Mouse (Mus musculus) large intestine, adult 2 months (tissue): ENCODE measurements at regions not wholly inside any gene's neighbourhood (a gene's known extent, or its start where the extent isn't known, plus 50 kb on each side); places are given as distances from the start of the nearest gene placed in this dataset.

Source experiments
- DNase-seq: peaks from one replicate; pipeline ENCODE4 v3.0.0-alpha.2; 2012; ENCODE audit warnings: low read depth, low spot score
- whole genome bisulfite sequencing: fragments of 180-500 bp; shearing (Covaris S2); methylation state at CpG from one replicate; pipeline ENCODE4 v1.1.7; 2018; 5-methylcytosine and 5-hydroxymethylcytosine counted together

DNA sequence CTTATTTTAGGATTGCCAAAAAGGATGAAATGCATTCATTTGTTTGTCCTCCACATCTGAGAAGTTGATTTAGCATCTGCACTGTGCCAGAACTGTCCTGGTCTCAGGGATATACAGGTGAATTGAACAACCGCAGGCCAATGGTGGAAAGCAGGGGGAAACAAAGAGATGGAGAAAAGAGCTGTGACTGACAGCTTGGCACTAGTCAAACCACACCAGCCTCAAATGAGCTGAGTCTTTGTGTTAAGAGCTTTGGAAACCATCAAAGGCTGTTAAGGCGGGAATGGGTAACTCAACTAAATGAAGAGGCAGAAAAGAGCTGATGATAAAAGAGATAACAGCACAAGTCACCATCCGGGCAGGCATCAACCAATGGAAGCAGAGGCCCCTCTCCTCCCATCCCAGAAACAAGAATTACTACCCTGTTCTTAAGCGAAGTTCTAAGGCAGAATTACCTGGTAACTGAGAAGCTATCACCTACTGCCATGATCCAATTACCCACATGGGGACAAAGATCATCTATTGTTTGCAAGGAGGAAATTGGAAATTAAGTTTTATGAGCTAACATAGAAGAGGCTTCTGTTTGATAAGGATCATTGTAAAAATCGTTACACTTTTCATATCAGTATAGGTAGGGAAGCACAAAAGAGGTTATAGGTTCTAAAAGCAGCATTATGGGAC lies 117.6 kb downstream of the Foxa2 start:
- no peak for DNase-seq

GRCm38 (mm10) chr2:147927792-147928670 lies 118.7 kb downstream of the Foxa2 start:
- no peak for DNase-seq
- WGBS: 25% methylated on average over 10 of the region's 10 CpGs

More for the DNA sequence above, 117.6 kb downstream of the Foxa2 start:
- WGBS: 26% methylated on average over 5 of the region's 5 CpGs

GRCm38 (mm10) chr2:147926861-147927260 lies 119.9 kb downstream of the Foxa2 start:
- no peak for DNase-seq
- whole genome bisulfite sequencing: 54% methylated on average over 3 of the region's 3 CpGs

DNA sequence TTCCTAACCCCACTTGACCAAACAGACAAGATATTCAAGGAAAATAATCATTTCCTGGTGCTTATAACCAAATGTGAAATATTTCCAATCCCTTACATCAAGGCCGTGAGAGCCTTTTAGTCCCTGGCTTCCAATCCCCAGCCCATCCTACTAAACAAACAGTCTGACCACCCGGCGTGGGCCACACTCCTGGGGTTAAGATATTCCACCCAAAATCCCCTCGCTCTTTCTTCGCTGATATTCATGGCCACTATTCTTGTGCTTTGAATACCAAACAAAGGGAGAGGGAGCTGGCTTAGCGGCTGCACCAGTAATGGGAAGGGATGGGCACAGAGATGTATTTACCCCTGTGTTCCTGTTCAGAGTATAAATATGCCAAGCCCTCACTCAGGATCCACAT lies 139.4 kb downstream of the Foxa2 start:
- DNase-seq: no peak
- WGBS: 83% methylated on average over 6 of the region's 6 CpGs

GRCm38 (mm10) chr2:147905759-147906740 lies 140.7 kb downstream of the Foxa2 start:
- no peak for DNase-seq
- 49% methylated on average over 19 of the region's 19 CpGs for WGBS

- WGBS: 11% methylated on average over 3 of the region's 3 CpGs
- DNase-seq: no peak
Measured at GRCm38 (mm10) chr2:147905118-147905517, 141.7 kb downstream of the Foxa2 start.

GRCm38 (mm10) chr2:147899236-147899635 lies 147.5 kb downstream of the Foxa2 start:
- DNase-seq: no peak
- WGBS: 86% methylated on average over 1 of the region's 1 CpGs

DNA sequence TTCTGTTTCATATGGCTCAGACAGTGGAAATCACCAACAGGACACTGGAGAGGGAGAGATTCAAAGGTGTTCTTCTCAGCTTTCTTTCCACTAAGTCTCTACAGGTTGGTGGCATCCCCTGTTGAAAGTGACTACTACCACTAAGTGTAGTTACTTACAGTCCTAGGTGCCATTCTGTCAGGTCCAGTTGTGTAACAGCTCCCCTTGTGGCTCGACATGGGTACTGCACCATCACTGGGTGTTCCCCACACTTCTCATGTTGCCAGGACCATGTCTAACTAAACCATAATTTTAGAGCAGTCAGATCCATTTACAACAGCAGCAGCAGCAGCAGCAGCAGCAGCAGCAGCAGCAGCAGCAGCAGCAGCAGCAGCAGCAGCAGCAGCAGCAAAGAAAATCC lies 151.1 kb downstream of the Foxa2 start:
- no peak for DNase-seq
- WGBS: 0% methylated on average over 1 of the region's 1 CpGs

- no peak for DNase-seq
- 69% methylated on average over 1 of the region's 1 CpGs for WGBS
Measured at GRCm38 (mm10) chr2:147894213-147894612, 152.6 kb downstream of the Foxa2 start.

DNA sequence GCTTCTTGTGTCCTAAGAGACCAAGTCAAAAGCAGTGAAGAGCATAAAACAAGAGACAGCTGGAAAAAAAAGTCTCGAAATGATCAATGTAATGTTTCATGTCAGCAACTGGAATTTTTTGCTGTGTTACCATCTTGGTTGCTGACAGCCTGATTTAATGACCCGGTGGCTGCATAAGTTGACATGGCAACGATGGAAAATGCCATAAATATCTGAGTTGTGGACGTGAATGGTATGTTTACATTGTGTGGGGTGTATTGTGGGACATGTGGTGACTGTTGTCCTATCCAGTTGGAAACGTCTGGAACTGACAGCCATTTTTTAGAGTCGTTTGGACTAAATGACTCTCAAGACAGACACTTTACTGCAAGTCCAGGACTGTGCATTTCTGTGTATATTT lies 160.6 kb downstream of the Foxa2 start:
- DNase-seq: no peak
- WGBS: 38% methylated on average over 6 of the region's 6 CpGs

DNA sequence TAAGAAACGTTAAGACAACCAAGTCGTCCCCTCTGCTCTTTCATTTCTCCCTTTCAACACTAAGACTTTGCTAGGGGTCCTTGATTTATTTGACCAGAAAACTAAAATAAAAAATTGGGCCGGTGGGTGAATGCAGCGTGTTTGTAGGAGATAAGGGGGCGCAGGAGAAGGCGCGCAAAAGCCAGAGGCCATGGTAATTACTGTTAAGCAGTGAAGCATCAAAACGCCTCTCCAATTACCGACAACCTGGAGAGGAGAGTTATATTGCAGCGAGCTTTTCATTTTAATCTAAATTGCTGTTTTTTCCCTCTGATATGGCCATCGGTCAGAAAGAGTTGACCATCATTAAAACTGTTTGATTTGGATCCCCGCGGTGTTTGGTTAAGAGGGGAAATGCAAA lies 168.9 kb downstream of the Foxa2 start:
- DNase-seq: no peak
- WGBS: 65% methylated on average over 13 of the region's 13 CpGs

GRCm38 (mm10) chr2:147877543-147877904 lies 169.2 kb downstream of the Foxa2 start:
- WGBS: 14% methylated on average over 4 of the region's 4 CpGs
- no peak for DNase-seq

DNA sequence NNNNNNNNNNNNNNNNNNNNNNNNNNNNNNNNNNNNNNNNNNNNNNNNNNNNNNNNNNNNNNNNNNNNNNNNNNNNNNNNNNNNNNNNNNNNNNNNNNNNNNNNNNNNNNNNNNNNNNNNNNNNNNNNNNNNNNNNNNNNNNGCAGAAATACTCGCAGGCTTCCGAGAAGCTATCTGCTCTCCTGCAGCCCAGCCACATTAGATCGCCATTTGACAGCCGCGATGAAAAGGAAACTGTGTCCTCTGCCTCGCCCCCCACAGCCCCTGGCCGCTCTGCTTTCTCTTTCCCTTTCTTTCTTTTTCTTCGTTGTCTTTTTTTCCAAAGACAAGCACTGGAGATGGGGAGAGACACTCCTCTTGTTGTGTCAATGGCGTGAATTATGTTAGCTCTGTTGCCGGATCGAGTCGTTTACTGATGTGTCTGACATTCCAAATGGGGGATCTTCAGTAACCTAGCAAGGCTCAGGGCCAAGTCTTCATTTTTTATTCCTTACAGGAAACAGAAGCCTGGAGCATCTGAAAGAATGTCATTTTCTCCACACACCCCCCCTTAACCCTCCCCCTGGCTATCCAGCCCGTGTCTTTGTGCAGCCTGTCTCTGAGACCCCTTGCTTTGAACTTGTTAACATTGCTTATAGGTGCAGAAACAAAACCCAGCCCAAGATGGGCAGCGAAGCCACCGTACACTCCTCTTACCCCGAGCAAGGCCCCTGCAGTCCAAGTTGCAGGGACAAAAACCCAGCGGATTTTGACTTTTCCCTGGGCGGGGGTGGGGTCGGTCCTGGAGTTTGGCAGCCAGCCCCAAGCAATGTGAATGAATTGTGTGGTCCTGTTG lies 169.8 kb downstream of the Foxa2 start:
- 3% methylated on average over 19 of the region's 19 CpGs for WGBS
- no peak for DNase-seq

- DNase-seq: no peak
- 65% methylated on average over 3 of the region's 3 CpGs for WGBS
Measured at GRCm38 (mm10) chr2:147872972-147873371, 173.8 kb downstream of the Foxa2 start.

- no peak for DNase-seq
- 82% methylated on average over 6 of the region's 6 CpGs for WGBS
Measured at GRCm38 (mm10) chr2:147851186-147851802, 195.5 kb downstream of the Foxa2 start.

GRCm38 (mm10) chr2:147846968-147847749 lies 199.6 kb downstream of the Foxa2 start:
- peak; percentile 46 for DNase-seq
- WGBS: 16% methylated on average over 10 of the region's 10 CpGs

- 89% methylated on average over 1 of the region's 1 CpGs for WGBS
- DNase-seq: no peak
Measured at GRCm38 (mm10) chr2:147845256-147845655, 201.5 kb downstream of the Foxa2 start.

GRCm38 (mm10) chr2:147840936-147841335 lies 205.8 kb downstream of the Foxa2 start:
- no peak for DNase-seq
- WGBS: 62% methylated on average over 5 of the region's 5 CpGs
